Mouse (Mus musculus) MEL (cell line): ENCODE data around the gene Tnfsfm13.

ENCODE experiments used
- CHD2 ChIP-seq: IDR thresholded peaks from 2 replicates; pipeline ENCODE4 v1.6.1; 2011; ENCODE audit warnings: low read length, improper control_type of control experiment
- CTCF ChIP-seq, 3 experiments: IDR thresholded peaks in 2 of 3; conservative IDR thresholded peaks in 1 of 3; 2 replicates each; pipeline ENCODE4 v1.5.1; 2011 to 2012; ENCODE audit warnings: low read length in 3 of 3, low read depth in 2 of 3, mild to moderate bottlenecking in 2 of 3, improper control_type of control experiment in 1 of 3, inconsistent platforms in 1 of 3, mixed read lengths in 1 of 3, moderate library complexity in 1 of 3; ENCODE audit not compliant: control insufficient read depth in 1 of 3, insufficient read depth in 1 of 3, poor library complexity in 1 of 3, severe bottlenecking in 1 of 3
- ELF1 ChIP-seq: IDR thresholded peaks from 2 replicates; pipeline ENCODE4 v1.6.1; 2014; ENCODE audit warnings: low read depth, mild to moderate bottlenecking, inconsistent platforms, low read length, improper control_type of control experiment, moderate library complexity
- MAX ChIP-seq: IDR thresholded peaks from 2 replicates; pipeline ENCODE4 v1.6.1; 2011; ENCODE audit warnings: low read length, improper control_type of control experiment
- MXI1 ChIP-seq: IDR thresholded peaks from 2 replicates; pipeline ENCODE4 v1.6.1; 2011; ENCODE audit warnings: mild to moderate bottlenecking, low read depth, low read length, improper control_type of control experiment
- NELFE ChIP-seq: IDR thresholded peaks from 2 replicates; pipeline ENCODE4 v1.6.1; 2011; ENCODE audit warnings: low read depth, low read length, improper control_type of control experiment
- POLR2A ChIP-seq, 2 experiments: IDR thresholded peaks; 2 replicates each; pipeline ENCODE4 v1.6.1; 2011 to 2012; ENCODE audit warnings: low read length in 2 of 2, mild to moderate bottlenecking in 2 of 2, control low read depth in 1 of 2, improper control_type of control experiment in 1 of 2, low read depth in 1 of 2, moderate library complexity in 1 of 2; ENCODE audit not compliant: control insufficient read depth in 1 of 2, insufficient read depth in 1 of 2, poor library complexity in 1 of 2
- POLR2AphosphoS2 ChIP-seq: IDR thresholded peaks from 2 replicates; pipeline ENCODE4 v1.6.1; 2011; ENCODE audit warnings: low read length, improper control_type of control experiment
- TAL1 ChIP-seq: IDR thresholded peaks from 2 replicates; pipeline ENCODE4 v1.6.1; 2012; ENCODE audit warnings: mild to moderate bottlenecking, inconsistent platforms, low read length, moderate library complexity, mixed read lengths
- USF1 ChIP-seq: IDR thresholded peaks from 2 replicates; pipeline ENCODE4 v1.6.1; 2014; ENCODE audit warnings: low read depth, mild to moderate bottlenecking, inconsistent platforms, low read length, improper control_type of control experiment, moderate library complexity
- ZNF384 ChIP-seq: IDR thresholded peaks from 2 replicates; pipeline ENCODE4 v1.6.1; 2012; ENCODE audit warnings: low read depth, mild to moderate bottlenecking, inconsistent platforms, low read length, improper control_type of control experiment

GRCm38 (mm10) chr11:69711082-69711481 is 15.2 kb upstream of the Tnfsfm13 start:
- TF ChIP-seq NELFE (no peak), USF1 (no peak), CTCF (IDR thresholded peaks at IDR 0.05 in 2 of 3, conservative IDR thresholded peaks at IDR 0.05 in 1 of 3; ENCODE audit: control insufficient read depth in 1 of 3, insufficient read depth in 1 of 3, low read depth in 2 of 3, low read length in 3 of 3, poor library complexity in 1 of 3, severe bottlenecking in 1 of 3) (no peak), ELF1 (no peak), CHD2 (no peak), MXI1 (no peak), MAX (no peak), POLR2A (IDR thresholded peaks at IDR 0.05; ENCODE audit: control insufficient read depth in 1 of 2, insufficient read depth in 1 of 2, low read depth in 1 of 2, low read length in 2 of 2, poor library complexity in 1 of 2) (no peak), ZNF384 (no peak), POLR2AphosphoS2 (no peak), TAL1 (no peak)
